Mouse (Mus musculus) ES-CJ7 (cell line): Measurements from ENCODE around the gene Vat1.
"Not testable (repeated sequence)": the region's sequence is repeated elsewhere in the genome, so short reads cannot be mapped to it uniquely, and the experiment has no call there.

Source experiments
- DNase-seq: peaks from one replicate; pipeline ENCODE4 v3.0.0; 2011; ENCODE audit warnings: low read depth, low spot score

Vat1 gene

GRCm38 (mm10) chr11:101466552-101466950 lies 521 bp upstream of the Vat1 start:
- DNase-seq, result not testable (repeated sequence)

- DNase-seq, result peak; percentile 91
Observed at GRCm38 (mm10) chr11:101465101-101465868, 745 bp downstream of the Vat1 start.

GRCm38 (mm10) chr11:101464211-101465100 lies 1.6 kb downstream of the Vat1 start, which contains the start of gene Rnd2:
TSS of gene Rnd2 (plus strand) at chr11:101464999.
- DNase-seq, result peak; percentile 64

- no peak for DNase-seq
Observed at GRCm38 (mm10) chr11:101462583-101463440, 3.2 kb downstream of the Vat1 start.

GRCm38 (mm10) chr11:101462141-101462540 lies 3.9 kb downstream of the Vat1 start:
- no peak for DNase-seq

- DNase-seq, result no peak
Observed at GRCm38 (mm10) chr11:101460321-101460720, 5.7 kb downstream of the Vat1 start.

GRCm38 (mm10) chr11:101459716-101460115 lies 6.3 kb downstream of the Vat1 start:
- no peak for DNase-seq

- no peak for DNase-seq
Observed at GRCm38 (mm10) chr11:101458217-101458616, 7.8 kb downstream of the Vat1 start.

- no peak for DNase-seq
Observed at GRCm38 (mm10) chr11:101457631-101458030, 8.4 kb downstream of the Vat1 start.

GRCm38 (mm10) chr11:101455627-101456026 lies 10.4 kb downstream of the Vat1 start:
- DNase-seq, result no peak

GRCm38 (mm10) chr11:101454702-101455101 lies 11.3 kb downstream of the Vat1 start:
- no peak for DNase-seq

GRCm38 (mm10) chr11:101452093-101452774 lies 13.8 kb downstream of the Vat1 start:
- no peak for DNase-seq

- no peak for DNase-seq
Observed at GRCm38 (mm10) chr11:101451536-101451935, 14.5 kb downstream of the Vat1 start.

- DNase-seq, result peak; percentile 58
Observed at GRCm38 (mm10) chr11:101450394-101450793, 15.6 kb downstream of the Vat1 start.

- not testable (repeated sequence) for DNase-seq
Observed at GRCm38 (mm10) chr11:101449596-101449995, 16.4 kb downstream of the Vat1 start.

GRCm38 (mm10) chr11:101448899-101449298 lies 17.1 kb downstream of the Vat1 start:
- DNase-seq, result no peak

- peak; percentile 73 for DNase-seq
Observed at GRCm38 (mm10) chr11:101448274-101448746, 17.7 kb downstream of the Vat1 start, which contains the start of gene Ifi35. TSS of gene Ifi35 (plus strand) at chr11:101448407.

GRCm38 (mm10) chr11:101447786-101448185 lies 18.2 kb downstream of the Vat1 start:
- DNase-seq, result no peak

- not testable (repeated sequence) for DNase-seq
Observed at GRCm38 (mm10) chr11:101446860-101447259, 19.2 kb downstream of the Vat1 start.

- DNase-seq, result peak; percentile 53
Observed at GRCm38 (mm10) chr11:101446319-101446718, 19.7 kb downstream of the Vat1 start.

- DNase-seq, result no peak
Observed at GRCm38 (mm10) chr11:101442760-101443159, 23.3 kb downstream of the Vat1 start.
